Mouse (Mus musculus) forebrain, embryonic 12.5 days (tissue): Measurements from ENCODE around the gene Traf3ip3. TPM values are rescaled to one million over a fixed set of nuclear protein-coding genes. Genes with fewer than 3 reads are reported as not detected.

Experiments used
- ATAC-seq: fragments of 200-750 bp; cut with Nextera tagmentation; 2 replicates; pipeline ENCODE4 v1.8.0; 2017; ENCODE audit warnings: moderate TSS enrichment; ENCODE audit not compliant: low FRiP score
- H3K27ac ChIP-seq: fragments of 300-500 bp; sonication (generic); 2 replicates; pipeline ENCODE4 v1.5.1; 2016; ENCODE audit warnings: mild to moderate bottlenecking
- H3K27me3 ChIP-seq: fragments of 300-500 bp; sonication (generic); 2 replicates; pipeline ENCODE4 v1.6.1; 2016; ENCODE audit warnings: mild to moderate bottlenecking
- H3K36me3 ChIP-seq: fragments of 300-500 bp; sonication (generic); replicated peaks from 2 replicates; pipeline ENCODE4 v1.6.1; 2016; ENCODE audit warnings: mild to moderate bottlenecking
- H3K4me1 ChIP-seq: fragments of 300-500 bp; sonication (generic); 2 replicates; pipeline ENCODE4 v1.6.1; 2016
- H3K4me2 ChIP-seq: fragments of 300-500 bp; sonication (generic); 2 replicates; pipeline ENCODE4 v1.6.1; 2016; ENCODE audit warnings: mild to moderate bottlenecking, moderate library complexity
- H3K4me3 ChIP-seq: fragments of 300-500 bp; sonication (generic); replicated peaks from 2 replicates; pipeline ENCODE4 v1.5.1; 2016; ENCODE audit warnings: mild to moderate bottlenecking
- H3K9ac ChIP-seq: fragments of 300-500 bp; sonication (generic); 2 replicates; pipeline ENCODE4 v1.6.1; 2016; ENCODE audit warnings: mild to moderate bottlenecking
- H3K9me3 ChIP-seq: fragments of 300-500 bp; sonication (generic); 2 replicates; pipeline ENCODE4 v1.6.1; 2016
- WGBS: fragments of 180-500 bp; shearing (Covaris S2); methylation state at CpG from one replicate; pipeline ENCODE4 v1.1.7; 2016; 5-methylcytosine and 5-hydroxymethylcytosine counted together
- polyA plus RNA-seq: library from polyadenylated mRNA; unstranded; fragments of >200 nt; fragmentation: Nextera tagmentation; extraction: Ambion mirVana; gene quantifications from 2 replicates; pipeline ENCODE4 v1.2.1, GENCODE M21; 2016

Traf3ip3 gene
- polyA plus RNA-seq, 1 experiment from 2014 or later: 0.31 TPM

GRCm38 (mm10) chr1:193151134-193151533, 50.4 kb downstream of the Traf3ip3 start:
- no peak for ATAC-seq
- Histone ChIP-seq H3K4me3 (no peak overlapping the region), H3K27ac (no peak overlapping the region), H3K9ac (no peak overlapping the region), H3K4me2 (no peak overlapping the region), H3K27me3 (peaks cover 54% of the 10 kb centered on the region), H3K36me3 (no peaks in the 10 kb centered on the region), H3K4me1 (peaks cover 19% of the 10 kb centered on the region), H3K9me3 (no peaks in the 10 kb centered on the region)
- 54% methylated on average over 7 of the region's 7 CpGs for WGBS

GRCm38 (mm10) chr1:193149231-193149630, 52.3 kb downstream of the Traf3ip3 start:
- no peaks in the 10 kb centered on the region for H3K36me3 ChIP-seq
- H3K4me3 ChIP-seq: no peak overlapping the region
- H3K4me2 ChIP-seq: no peak overlapping the region
- no peaks in the 10 kb centered on the region for H3K9me3 ChIP-seq
- peaks cover 19% of the 10 kb centered on the region for H3K4me1 ChIP-seq
- peaks cover 48% of the 10 kb centered on the region for H3K27me3 ChIP-seq
- H3K9ac ChIP-seq: no peak overlapping the region
- no peak overlapping the region for H3K27ac ChIP-seq
- no peak for ATAC-seq
- 74% methylated on average over 3 of the region's 3 CpGs for WGBS

GRCm38 (mm10) chr1:193146416-193146815, 55.1 kb downstream of the Traf3ip3 start:
- H3K9me3 ChIP-seq: no peaks in the 10 kb centered on the region
- H3K9ac ChIP-seq: no peak overlapping the region
- H3K4me1 ChIP-seq: peaks cover 6% of the 10 kb centered on the region; the same call in 1 of the 2 replicates
- H3K4me3 ChIP-seq: no peak overlapping the region
- peaks cover 20% of the 10 kb centered on the region for H3K27me3 ChIP-seq
- 88% methylated on average over 1 of the region's 1 CpGs for WGBS
- H3K4me2 ChIP-seq: no peak overlapping the region
- ATAC-seq: no peak
- H3K36me3 ChIP-seq: no peaks in the 10 kb centered on the region
- H3K27ac ChIP-seq: no peak overlapping the region

GRCm38 (mm10) chr1:193145101-193145500, 56.4 kb downstream of the Traf3ip3 start:
- Histone ChIP-seq H3K9me3 (no peaks in the 10 kb centered on the region), H3K27ac (no peak overlapping the region), H3K36me3 (no peaks in the 10 kb centered on the region), H3K27me3 (peaks cover 12% of the 10 kb centered on the region), H3K4me2 (no peak overlapping the region), H3K4me1 (no peaks in the 10 kb centered on the region), H3K4me3 (no peak overlapping the region), H3K9ac (no peak overlapping the region)
- WGBS: 79% methylated on average over 4 of the region's 4 CpGs
- ATAC-seq: no peak

GRCm38 (mm10) chr1:193144516-193144915, 57.0 kb downstream of the Traf3ip3 start:
- Histone ChIP-seq H3K9ac (no peak overlapping the region), H3K36me3 (no peaks in the 10 kb centered on the region), H3K27me3 (peaks cover 7% of the 10 kb centered on the region), H3K9me3 (no peaks in the 10 kb centered on the region), H3K4me3 (no peak overlapping the region), H3K4me1 (no peaks in the 10 kb centered on the region), H3K27ac (no peak overlapping the region), H3K4me2 (no peak overlapping the region)
- ATAC-seq: no peak
- WGBS: 89% methylated on average over 6 of the region's 6 CpGs

- Histone ChIP-seq H3K9me3 (no peaks in the 10 kb centered on the region), H3K4me1 (no peaks in the 10 kb centered on the region), H3K36me3 (no peaks in the 10 kb centered on the region), H3K9ac (no peak overlapping the region), H3K4me2 (no peak overlapping the region), H3K27ac (no peak overlapping the region), H3K4me3 (no peak overlapping the region), H3K27me3 (peaks cover 5% of the 10 kb centered on the region; the same call in 1 of the 2 replicates)
- WGBS: 87% methylated on average over 8 of the region's 8 CpGs
- no peak for ATAC-seq
Measured at GRCm38 (mm10) chr1:193142517-193143062, 58.9 kb downstream of the Traf3ip3 start.

GRCm38 (mm10) chr1:193141118-193141517, 60.4 kb downstream of the Traf3ip3 start:
- WGBS: 83% methylated on average over 7 of the region's 7 CpGs
- H3K36me3 ChIP-seq: no peaks in the 10 kb centered on the region

GRCm38 (mm10) chr1:193138669-193139068, 62.8 kb downstream of the Traf3ip3 start:
- Histone ChIP-seq H3K27ac (no peak overlapping the region), H3K27me3 (no peaks in the 10 kb centered on the region), H3K9ac (no peak overlapping the region), H3K4me2 (no peak overlapping the region), H3K36me3 (no peaks in the 10 kb centered on the region), H3K9me3 (no peaks in the 10 kb centered on the region), H3K4me1 (no peaks in the 10 kb centered on the region), H3K4me3 (no peak overlapping the region)
- WGBS: 61% methylated on average over 3 of the region's 3 CpGs
- no peak for ATAC-seq

More at GRCm38 (mm10) chr1:193141118-193141517, 60.4 kb downstream of the Traf3ip3 start:
- H3K9me3 ChIP-seq: no peaks in the 10 kb centered on the region
- peaks cover 5% of the 10 kb centered on the region; the same call in 1 of the 2 replicates for H3K27me3 ChIP-seq
- no peak for ATAC-seq
- no peak overlapping the region for H3K9ac ChIP-seq
- no peak overlapping the region for H3K27ac ChIP-seq
- H3K4me2 ChIP-seq: no peak overlapping the region
- no peak overlapping the region for H3K4me3 ChIP-seq
- no peaks in the 10 kb centered on the region for H3K4me1 ChIP-seq

GRCm38 (mm10) chr1:193138087-193138486, 63.4 kb downstream of the Traf3ip3 start:
- Histone ChIP-seq H3K4me3 (no peak overlapping the region), H3K27me3 (no peaks in the 10 kb centered on the region), H3K36me3 (no peaks in the 10 kb centered on the region), H3K9ac (no peak overlapping the region), H3K4me2 (no peak overlapping the region), H3K9me3 (no peaks in the 10 kb centered on the region), H3K27ac (no peak overlapping the region), H3K4me1 (no peaks in the 10 kb centered on the region)
- no peak for ATAC-seq
- WGBS: 47% methylated on average over 7 of the region's 7 CpGs

GRCm38 (mm10) chr1:193133726-193134125, 67.8 kb downstream of the Traf3ip3 start:
- Histone ChIP-seq H3K9ac (no peak overlapping the region), H3K4me1 (peaks cover 6% of the 10 kb centered on the region), H3K27ac (no peak overlapping the region), H3K4me3 (no peak overlapping the region), H3K27me3 (no peaks in the 10 kb centered on the region), H3K4me2 (no peak overlapping the region), H3K9me3 (no peaks in the 10 kb centered on the region), H3K36me3 (no peaks in the 10 kb centered on the region)
- no peak for ATAC-seq
- WGBS: 97% methylated on average over 1 of the region's 1 CpGs

GRCm38 (mm10) chr1:193132385-193132784, 69.1 kb downstream of the Traf3ip3 start:
- Histone ChIP-seq H3K4me3 (no peak overlapping the region), H3K9ac (no peak overlapping the region), H3K4me1 (peaks cover 7% of the 10 kb centered on the region), H3K9me3 (no peaks in the 10 kb centered on the region), H3K27me3 (no peaks in the 10 kb centered on the region), H3K4me2 (no peak overlapping the region), H3K27ac (no peak overlapping the region), H3K36me3 (peaks cover 9% of the 10 kb centered on the region)
- ATAC-seq: no peak

- Histone ChIP-seq H3K4me2 (no peak overlapping the region), H3K27me3 (no peaks in the 10 kb centered on the region), H3K36me3 (peaks cover 16% of the 10 kb centered on the region), H3K27ac (no peak overlapping the region), H3K4me1 (peaks cover 7% of the 10 kb centered on the region), H3K9me3 (no peaks in the 10 kb centered on the region), H3K9ac (no peak overlapping the region), H3K4me3 (no peak overlapping the region)
- WGBS: 93% methylated on average over 6 of the region's 6 CpGs
- ATAC-seq: no peak
Measured at GRCm38 (mm10) chr1:193131311-193131948, 70.1 kb downstream of the Traf3ip3 start.

GRCm38 (mm10) chr1:193130839-193131238, 70.7 kb downstream of the Traf3ip3 start:
- Histone ChIP-seq H3K9me3 (no peaks in the 10 kb centered on the region), H3K36me3 (peaks cover 19% of the 10 kb centered on the region), H3K4me3 (no peak overlapping the region), H3K9ac (no peak overlapping the region), H3K27me3 (no peaks in the 10 kb centered on the region), H3K27ac (no peak overlapping the region), H3K4me1 (peaks cover 7% of the 10 kb centered on the region), H3K4me2 (peak overlapping the region; percentile 48)
- 85% methylated on average over 8 of the region's 8 CpGs for WGBS
- peak; percentile 27; the same call in 1 of the 2 replicates for ATAC-seq
